Mouse (Mus musculus): ENCODE results near the gene Igf1.

Igf1 gene

GRCm38 (mm10) chr10:87858013-87858806, at the start of gene Igf1:
Igf1 (plus strand) TSS chr10:87858265.
- no peak for DNase-seq (ENCODE audit: low spot score)

DNA sequence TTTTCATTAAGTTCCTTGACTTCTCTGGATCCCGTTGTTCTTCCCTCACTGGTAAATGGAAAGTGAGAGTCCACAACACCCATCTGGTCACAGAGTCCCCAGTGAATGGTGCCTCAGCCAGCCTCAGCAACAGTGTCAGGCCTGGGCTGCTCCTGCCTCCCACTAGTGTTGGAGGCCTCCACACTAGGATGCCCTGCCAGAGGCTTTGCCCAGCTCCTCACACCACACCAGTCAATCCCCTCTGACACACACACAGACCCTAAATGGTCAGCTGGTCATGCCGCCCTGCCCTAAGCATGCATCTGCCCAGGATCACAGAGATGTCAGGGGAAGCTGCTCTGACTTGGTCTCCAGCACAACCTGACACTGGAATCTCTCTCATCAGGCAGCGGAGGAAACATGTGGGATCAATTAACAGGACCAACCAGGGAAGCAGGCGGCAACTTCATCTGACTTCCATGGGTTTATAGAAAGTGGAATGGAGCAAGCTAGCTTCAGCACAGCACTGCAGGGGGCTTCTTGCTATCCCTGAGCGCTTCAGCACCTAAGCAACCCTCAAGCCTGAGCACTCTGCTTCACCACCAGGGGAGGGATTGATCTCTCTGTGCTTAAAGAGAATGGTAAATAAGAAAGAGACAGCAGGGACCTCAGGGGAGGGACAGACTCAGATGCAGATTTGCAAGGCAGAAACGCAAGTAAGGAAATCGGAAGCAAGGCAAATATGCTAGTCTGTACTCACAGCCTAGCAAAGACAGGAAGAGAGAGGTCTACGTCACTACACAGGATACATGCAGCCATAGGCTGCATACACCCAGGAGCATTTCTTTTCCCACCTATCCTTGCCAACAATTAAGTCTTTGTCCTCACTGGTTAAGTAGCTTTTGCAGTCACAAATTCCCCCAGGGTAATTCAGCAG, 45.6 kb upstream of the Igf1 start:
- no peak for DNase-seq (ENCODE audit: low spot score)

- no peak for DNase-seq (ENCODE audit: low spot score)
These were observed 44.9 kb upstream of the Igf1 start for GRCm38 (mm10) chr10:87813073-87813590.

DNA sequence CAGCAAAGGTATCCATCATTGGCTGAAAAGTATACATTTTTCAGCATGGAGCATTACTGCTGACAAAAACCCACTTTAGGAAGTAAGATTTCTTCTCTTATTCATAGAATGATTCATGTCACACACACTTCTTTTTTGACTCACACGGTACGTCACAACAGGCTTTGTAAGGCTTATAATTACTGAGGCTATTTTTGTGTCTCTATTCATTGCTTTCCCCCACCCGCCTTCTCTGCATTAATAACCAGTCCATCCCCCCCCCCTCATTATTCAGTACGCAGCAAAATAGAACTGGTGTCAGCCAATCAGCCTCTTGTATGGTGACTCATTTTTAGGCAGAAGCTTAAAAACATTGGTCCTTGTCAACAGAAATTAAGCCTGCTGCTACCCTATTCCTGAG, 41.2 kb upstream of the Igf1 start:
- no peak for DNase-seq (ENCODE audit: low spot score)

DNA sequence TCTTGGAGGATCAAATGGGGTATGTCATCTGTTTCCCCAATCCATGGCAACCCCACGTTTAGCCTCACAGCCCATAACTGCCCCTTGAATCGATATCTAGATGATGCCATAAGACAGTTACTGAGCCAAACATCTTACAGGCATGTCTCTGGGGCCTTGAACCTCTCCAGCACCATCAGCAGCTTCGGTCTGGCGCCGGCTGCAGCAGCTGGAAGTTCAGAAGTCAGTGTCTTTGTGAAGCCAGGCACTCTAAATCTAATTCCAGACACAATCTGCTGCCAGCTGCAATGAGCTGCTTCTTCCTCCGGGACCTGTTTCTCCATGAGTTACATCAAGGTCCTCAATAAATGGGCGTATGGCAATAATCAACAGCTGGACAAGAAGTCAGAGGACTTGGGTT, 40.3 kb upstream of the Igf1 start:
- DNase-seq (ENCODE audit: low spot score): no peak

GRCm38 (mm10) chr10:87821906-87822305, 36.2 kb upstream of the Igf1 start:
- no peak for DNase-seq (ENCODE audit: low spot score)

GRCm38 (mm10) chr10:87830012-87830411, 28.1 kb upstream of the Igf1 start:
- DNase-seq (ENCODE audit: low spot score): no peak

- no peak for DNase-seq (ENCODE audit: low spot score)
These were observed 27.4 kb upstream of the Igf1 start for GRCm38 (mm10) chr10:87830639-87831038.

DNA sequence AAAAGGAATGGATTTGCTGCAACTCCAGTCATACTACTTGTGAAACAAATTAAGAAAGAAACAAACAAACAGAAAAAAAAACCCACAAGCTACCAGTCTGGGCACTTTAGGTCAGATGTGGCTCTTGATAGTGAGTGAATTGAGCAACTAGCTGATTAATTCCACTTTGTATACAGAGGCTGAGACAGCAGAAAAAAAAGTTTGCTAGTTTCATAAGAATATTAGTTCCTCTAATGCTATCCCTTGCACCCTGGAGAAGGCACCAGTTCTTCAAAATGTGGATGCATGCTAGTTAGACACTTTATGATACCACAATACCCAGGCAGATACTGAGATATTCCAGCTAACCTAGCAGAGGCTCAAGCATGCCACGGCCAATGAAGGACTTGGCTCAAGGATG, 26.0 kb upstream of the Igf1 start:
- DNase-seq (ENCODE audit: low spot score): no peak

- DNase-seq (ENCODE audit: low spot score): no peak
These were observed 18.6 kb upstream of the Igf1 start for GRCm38 (mm10) chr10:87839454-87839853.

- DNase-seq (ENCODE audit: low spot score): no peak
These were observed 15.6 kb upstream of the Igf1 start for GRCm38 (mm10) chr10:87842501-87842900.

DNA sequence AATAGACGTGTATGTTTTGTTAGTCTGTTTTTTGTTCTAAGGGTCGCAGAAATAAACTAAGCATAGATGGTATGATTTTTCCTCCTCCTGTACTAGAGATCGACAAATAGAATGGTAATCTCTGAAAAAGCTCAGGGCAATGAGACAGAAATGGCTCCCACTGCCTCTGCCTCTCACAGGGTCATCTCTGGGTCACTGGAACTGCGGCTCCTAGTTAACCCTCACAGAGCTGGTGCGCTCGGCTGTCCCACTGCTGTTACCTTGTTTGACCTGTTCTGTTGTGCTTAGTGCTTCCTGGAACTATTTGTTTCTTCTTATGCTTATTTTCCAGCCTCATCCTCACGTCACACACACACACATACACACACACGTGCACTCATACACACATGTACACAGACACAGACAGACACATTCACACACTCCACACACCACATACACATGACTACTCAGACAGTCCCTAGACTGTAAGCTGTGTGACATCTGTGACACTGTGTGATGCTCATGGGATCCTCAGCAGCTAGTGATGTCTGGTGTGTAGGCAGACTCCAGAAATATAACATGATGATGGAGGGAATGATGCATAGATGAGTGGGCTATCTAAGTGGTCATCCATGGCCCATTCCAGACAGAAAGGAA, 13.0 kb upstream of the Igf1 start:
- no peak for DNase-seq (ENCODE audit: low spot score)

DNA sequence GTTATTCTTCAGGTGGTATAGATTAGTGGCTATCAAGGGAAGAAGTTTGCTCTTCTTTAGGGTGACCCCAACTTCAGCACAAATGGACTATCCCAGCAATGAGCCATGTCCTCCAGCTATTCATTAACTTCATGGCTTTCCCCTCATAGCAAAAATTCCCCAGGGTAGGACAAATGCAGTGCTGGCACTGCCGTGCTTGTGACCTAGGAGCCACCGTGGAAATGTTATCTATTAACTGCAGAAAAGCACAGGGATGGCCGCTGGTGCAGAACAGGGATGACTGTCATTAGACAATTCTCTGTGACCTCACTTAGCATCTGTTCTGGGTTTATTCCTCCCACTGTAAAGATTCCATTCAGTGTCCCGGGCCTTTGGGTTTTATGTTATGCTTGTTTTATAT, 10.2 kb upstream of the Igf1 start:
- no peak for DNase-seq (ENCODE audit: low spot score)

- DNase-seq (ENCODE audit: low spot score): no peak
These were observed 9.6 kb upstream of the Igf1 start for GRCm38 (mm10) chr10:87848419-87848818.

GRCm38 (mm10) chr10:87851492-87851891, 6.6 kb upstream of the Igf1 start:
- DNase-seq (ENCODE audit: low spot score): no peak

DNA sequence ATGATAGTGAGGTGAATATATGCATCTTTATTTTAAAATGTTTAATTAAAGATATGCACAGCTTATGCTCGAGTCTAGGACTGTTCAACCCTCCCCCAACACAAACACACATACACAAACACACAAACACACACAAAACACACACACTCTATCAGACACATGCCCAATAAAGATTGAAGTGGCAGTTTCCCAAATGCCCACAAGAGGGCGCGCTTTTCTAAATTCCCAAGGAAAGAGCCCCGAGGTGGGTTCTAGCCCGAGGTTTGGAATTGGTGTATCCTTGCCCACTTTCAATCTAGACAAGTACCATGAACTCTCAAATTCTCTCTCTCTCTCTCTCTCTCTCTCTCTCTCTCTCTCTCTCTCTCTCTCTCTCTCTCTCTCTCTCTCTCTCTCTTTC, 3.7 kb upstream of the Igf1 start:
- DNase-seq (ENCODE audit: low spot score): peak; percentile 2

DNA sequence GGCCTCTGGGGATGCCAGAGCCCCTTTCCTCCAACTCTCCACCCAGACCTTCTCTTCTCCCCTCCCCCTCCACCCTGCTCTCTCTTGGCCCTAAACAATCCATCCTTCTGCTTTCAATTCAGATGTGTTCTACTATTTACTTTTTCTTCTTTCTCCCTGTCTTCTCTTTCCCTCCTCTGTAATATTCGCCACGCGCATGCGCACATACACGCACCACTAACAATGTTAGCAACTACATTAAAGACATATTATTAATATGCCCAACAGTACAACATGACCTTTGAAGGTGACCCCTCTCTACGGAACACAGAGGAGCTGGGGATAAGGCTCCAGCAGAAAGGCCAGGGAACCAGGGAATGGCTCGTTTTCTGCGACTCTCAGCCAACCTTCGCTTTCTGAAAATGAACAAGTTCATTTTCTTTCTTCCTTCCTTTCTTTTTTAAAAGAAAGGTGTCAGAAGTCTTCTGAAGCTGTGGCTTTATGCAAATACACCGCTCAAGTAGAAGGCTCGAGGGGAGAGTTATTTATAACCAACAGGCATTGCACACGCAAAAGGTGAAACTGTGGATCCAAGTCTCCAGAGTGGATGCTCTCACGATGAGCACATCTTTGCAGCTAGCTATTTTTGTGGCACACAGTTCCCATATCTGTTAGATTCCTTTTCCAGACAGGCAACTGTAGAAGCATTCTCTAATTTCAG, 2.5 kb upstream of the Igf1 start:
- DNase-seq (ENCODE audit: low spot score): no peak

- DNase-seq (ENCODE audit: low spot score): no peak
These were observed 680 bp upstream of the Igf1 start for GRCm38 (mm10) chr10:87857215-87857955.

GRCm38 (mm10) chr10:87858939-87859338, 874 bp downstream of the Igf1 start:
- no peak for DNase-seq (ENCODE audit: low spot score)

DNA sequence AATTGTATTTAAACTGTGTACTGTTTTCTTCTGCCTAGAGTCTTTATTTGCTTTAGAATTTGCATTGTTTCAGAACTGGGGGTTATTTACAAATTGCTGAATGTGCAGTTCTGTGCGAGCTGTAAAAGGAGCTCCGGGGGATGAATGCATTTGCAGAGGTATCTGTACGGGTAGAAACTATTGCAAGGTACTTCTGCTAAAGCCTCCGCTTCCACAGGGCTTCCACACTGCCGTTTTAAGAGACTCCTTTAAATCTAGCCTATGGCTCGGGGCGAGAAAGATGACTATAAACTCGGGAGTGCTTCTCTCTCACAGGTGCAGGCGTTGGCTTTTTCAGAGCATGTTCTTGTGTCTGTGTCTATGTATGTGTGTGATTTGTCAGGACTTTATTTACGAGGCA, 1.4 kb downstream of the Igf1 start:
- no peak for DNase-seq (ENCODE audit: low spot score)
